Mouse (Mus musculus) embryonic facial prominence, embryonic 15.5 days (tissue): Measurements from ENCODE around the gene Efhc2. TPM values are rescaled to one million over a fixed set of nuclear protein-coding genes. Genes with fewer than 3 reads are reported as not detected.

Experiments
- ATAC-seq: fragments of 200-750 bp; cut with Nextera tagmentation; 2 replicates; pipeline ENCODE4 v1.8.0; 2017; ENCODE audit warnings: low read depth, moderate TSS enrichment; ENCODE audit not compliant: insufficient number of reproducible peaks, low FRiP score, low TSS enrichment
- H3K27ac ChIP-seq: fragments of 300-500 bp; sonication (generic); replicated peaks from 2 replicates; pipeline ENCODE4 v1.5.1; 2015; ENCODE audit warnings: mild to moderate bottlenecking, inconsistent platforms
- H3K27me3 ChIP-seq: fragments of 300-500 bp; sonication (generic); 2 replicates; pipeline ENCODE4 v1.6.1; 2015; ENCODE audit warnings: inconsistent platforms
- H3K36me3 ChIP-seq: fragments of 300-500 bp; sonication (generic); 2 replicates; pipeline ENCODE4 v1.6.1; 2015; ENCODE audit warnings: mild to moderate bottlenecking, inconsistent platforms
- H3K4me1 ChIP-seq: fragments of 300-500 bp; sonication (generic); 2 replicates; pipeline ENCODE4 v1.6.1; 2015; ENCODE audit warnings: inconsistent platforms
- H3K4me2 ChIP-seq: fragments of 300-500 bp; sonication (generic); replicated peaks from 2 replicates; pipeline ENCODE4 v1.6.1; 2015; ENCODE audit warnings: mild to moderate bottlenecking, inconsistent platforms
- H3K4me3 ChIP-seq: fragments of 300-500 bp; sonication (generic); replicated peaks from 2 replicates; pipeline ENCODE4 v1.5.1; 2015; ENCODE audit warnings: mild to moderate bottlenecking, inconsistent platforms
- H3K9ac ChIP-seq: fragments of 300-500 bp; sonication (generic); 2 replicates; pipeline ENCODE4 v1.6.1; 2015; ENCODE audit warnings: inconsistent platforms
- H3K9me3 ChIP-seq: fragments of 300-500 bp; sonication (generic); replicated peaks from 2 replicates; pipeline ENCODE4 v1.6.1; 2016; ENCODE audit warnings: inconsistent platforms
- WGBS: fragments of 180-500 bp; shearing (Covaris S2); methylation state at CpG from one replicate; pipeline ENCODE4 v1.1.7; 2015; 5-methylcytosine and 5-hydroxymethylcytosine counted together
- polyA plus RNA-seq: library from polyadenylated mRNA; unstranded; fragments of >200 nt; fragmentation: Nextera tagmentation; extraction: Ambion mirVana; gene quantifications from 2 replicates; pipeline ENCODE4 v1.2.1, GENCODE M21; 2015

The Efhc2 gene
- polyA plus RNA-seq, result 1.5 and 2.6 TPM in 2 replicates

DNA sequence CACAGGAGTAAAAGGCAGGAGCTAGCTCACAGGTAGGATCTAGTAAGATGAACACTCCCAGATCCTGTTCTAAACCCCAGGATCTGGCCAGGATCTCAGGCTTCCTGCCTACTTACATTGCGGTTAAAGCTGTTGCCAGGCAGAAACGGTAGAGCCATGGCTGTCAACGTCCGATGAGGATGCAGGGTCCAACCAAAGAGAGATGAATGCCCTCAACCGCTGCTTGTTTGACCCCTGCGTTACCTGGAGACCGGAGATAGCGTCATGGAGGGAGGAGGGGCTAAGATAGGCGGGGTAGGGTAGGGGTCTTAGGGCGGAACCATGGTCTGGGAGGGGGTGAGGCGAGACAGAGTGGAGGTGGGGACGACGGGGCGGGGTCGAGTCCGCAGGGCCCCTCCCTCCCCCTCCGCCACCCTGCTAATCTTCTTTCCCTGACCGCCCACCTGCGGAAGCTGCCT lies at the start of gene Efhc2:
Efhc2 (minus strand) TSS at position 243 of the 458 bp plus-strand sequence.
- peak within 1 kb of the TSS; percentile 58 for H3K4me2 ChIP-seq
- no peaks in the 10 kb centered on the region for H3K36me3 ChIP-seq
- H3K9me3 ChIP-seq, result no peaks in the 10 kb centered on the region
- WGBS, result 15% methylated on average over 11 of the region's 19 CpGs
- no peaks in the 10 kb centered on the region for H3K4me1 ChIP-seq
- peak; percentile 43; the same call in 1 of the 2 replicates for ATAC-seq
- no peak within 1 kb of the TSS for H3K9ac ChIP-seq
- H3K27me3 ChIP-seq, result no peaks in the 10 kb centered on the region
- H3K27ac ChIP-seq, result no peak within 1 kb of the TSS
- H3K4me3 ChIP-seq, result peak within 1 kb of the TSS; percentile 38

DNA sequence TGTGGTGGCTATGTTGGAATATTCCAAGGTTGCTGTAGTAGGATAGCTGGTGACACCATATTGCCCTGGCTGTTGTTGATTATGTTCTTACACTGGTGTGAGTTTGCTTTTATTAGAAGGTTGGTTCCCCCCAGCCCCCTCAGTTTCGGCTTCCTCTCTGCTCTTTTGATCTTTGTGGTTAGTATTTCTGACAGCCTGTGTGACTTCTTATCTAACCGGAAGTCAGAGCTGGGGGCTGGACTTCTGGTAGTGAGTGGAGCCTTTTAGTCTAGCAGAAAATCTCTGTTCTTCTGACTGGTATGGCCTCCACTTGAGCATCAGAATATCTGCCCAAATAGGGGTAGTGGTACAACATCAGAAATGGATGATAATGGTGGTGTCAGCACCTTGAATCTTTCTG lies 45.9 kb upstream of the Efhc2 start:
- H3K4me2 ChIP-seq, result no peak overlapping the region
- no peaks in the 10 kb centered on the region for H3K4me1 ChIP-seq
- H3K4me3 ChIP-seq, result no peak overlapping the region
- no peak for ATAC-seq
- no peaks in the 10 kb centered on the region for H3K9me3 ChIP-seq
- H3K9ac ChIP-seq, result no peak overlapping the region
- no peaks in the 10 kb centered on the region for H3K27me3 ChIP-seq
- H3K27ac ChIP-seq, result no peak overlapping the region
- H3K36me3 ChIP-seq, result no peaks in the 10 kb centered on the region
- WGBS, result 56% methylated on average over 2 of the region's 2 CpGs

DNA sequence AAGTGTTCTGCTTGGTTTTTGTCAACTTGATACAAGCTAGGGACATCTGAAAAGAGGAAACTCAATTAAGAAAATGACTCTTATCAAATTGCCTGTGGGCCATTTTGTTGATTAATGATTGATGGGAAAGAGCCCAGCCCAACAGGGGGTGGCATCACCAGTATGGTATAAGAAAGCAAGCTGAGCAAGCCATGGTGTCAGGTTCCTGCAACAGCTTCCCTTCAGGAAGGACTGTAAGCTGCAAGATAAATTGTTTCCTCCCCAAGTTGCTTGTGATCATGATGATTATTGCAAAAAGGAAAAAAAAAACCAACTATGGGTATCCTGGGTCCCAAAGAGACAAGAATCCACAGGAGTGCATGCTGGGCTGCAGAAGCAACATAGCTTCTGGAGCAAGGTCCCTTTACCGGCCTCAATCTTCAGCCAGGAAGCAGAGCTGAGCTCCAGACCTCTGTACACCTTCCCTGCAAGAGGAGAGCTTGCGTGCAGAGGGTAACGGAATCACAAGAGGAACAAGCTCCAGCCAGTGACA lies 18.8 kb downstream of the Efhc2 start:
- no peak overlapping the region for H3K4me2 ChIP-seq
- H3K4me1 ChIP-seq, result no peaks in the 10 kb centered on the region
- 80% methylated on average over 3 of the region's 3 CpGs for WGBS
- no peaks in the 10 kb centered on the region for H3K27me3 ChIP-seq
- no peaks in the 10 kb centered on the region for H3K9me3 ChIP-seq
- no peak for ATAC-seq
- H3K9ac ChIP-seq, result no peak overlapping the region
- no peak overlapping the region for H3K4me3 ChIP-seq
- no peaks in the 10 kb centered on the region for H3K36me3 ChIP-seq
- no peak overlapping the region for H3K27ac ChIP-seq

DNA sequence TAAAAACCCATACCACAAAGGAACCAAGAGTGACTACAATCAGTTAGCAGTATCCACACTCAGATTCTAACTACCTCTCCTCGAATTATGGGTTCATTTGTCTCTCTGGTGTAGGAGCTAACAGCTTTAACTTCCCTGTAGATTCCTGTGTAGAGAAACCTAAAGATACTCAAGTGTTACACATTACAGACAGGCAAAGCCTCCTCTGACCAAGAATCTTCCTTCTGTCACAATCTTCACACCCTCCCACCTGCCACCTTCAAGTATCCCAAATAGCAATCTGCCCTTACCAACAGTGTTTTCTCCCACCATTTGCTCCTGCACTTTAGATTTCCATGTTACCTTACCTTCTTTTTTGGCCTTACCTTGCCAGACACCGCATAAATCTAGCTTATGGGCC lies 35.3 kb downstream of the Efhc2 start:
- H3K9me3 ChIP-seq, result no peaks in the 10 kb centered on the region
- H3K9ac ChIP-seq, result no peak overlapping the region
- H3K36me3 ChIP-seq, result no peaks in the 10 kb centered on the region
- H3K4me3 ChIP-seq, result no peak overlapping the region
- H3K27ac ChIP-seq, result no peak overlapping the region
- H3K4me2 ChIP-seq, result no peak overlapping the region
- no peak for ATAC-seq
- no peaks in the 10 kb centered on the region for H3K4me1 ChIP-seq
- 73% methylated on average over 2 of the region's 2 CpGs for WGBS
- H3K27me3 ChIP-seq, result no peaks in the 10 kb centered on the region

DNA sequence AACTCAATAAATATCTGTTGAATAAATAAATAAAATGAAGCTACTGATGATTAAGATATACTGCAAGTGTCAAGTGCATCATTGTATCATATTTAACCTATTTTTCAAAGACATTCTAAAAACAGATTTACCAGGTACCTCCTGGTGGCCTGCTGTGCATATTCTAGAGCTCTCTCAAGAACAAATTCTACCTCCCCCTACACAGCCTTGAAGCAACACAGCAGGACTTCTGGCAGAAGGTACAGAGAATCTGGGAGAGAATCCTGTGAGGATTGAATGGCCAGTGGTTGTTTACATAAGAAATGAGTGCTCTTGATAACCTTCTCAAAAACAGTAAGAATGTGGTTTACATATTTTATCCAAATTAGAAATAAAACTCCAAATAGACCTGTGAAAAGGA lies 94.0 kb downstream of the Efhc2 start:
- no peak overlapping the region for H3K27ac ChIP-seq
- H3K36me3 ChIP-seq, result no peaks in the 10 kb centered on the region
- H3K9me3 ChIP-seq, result no peaks in the 10 kb centered on the region
- no peaks in the 10 kb centered on the region for H3K27me3 ChIP-seq
- no peak overlapping the region for H3K9ac ChIP-seq
- H3K4me3 ChIP-seq, result no peak overlapping the region
- ATAC-seq, result no peak
- H3K4me1 ChIP-seq, result no peaks in the 10 kb centered on the region
- H3K4me2 ChIP-seq, result no peak overlapping the region

DNA sequence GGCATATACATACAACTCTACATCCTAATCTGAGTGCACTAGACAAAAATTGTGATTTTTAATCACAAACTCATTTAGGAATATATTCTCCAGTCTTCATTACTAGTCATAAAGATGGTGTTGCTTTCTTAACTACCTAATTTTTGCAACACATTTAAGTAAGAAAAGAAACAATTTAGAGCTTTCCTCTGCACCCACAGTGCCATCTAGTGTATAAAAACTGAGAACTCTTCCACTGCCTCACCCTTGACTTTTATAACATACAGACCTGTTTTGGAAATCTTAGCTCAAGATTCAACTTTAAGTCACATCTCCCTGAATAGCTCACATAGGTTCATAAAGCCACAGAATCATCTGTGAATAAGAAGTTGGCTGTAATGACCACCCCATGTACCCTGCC lies 101.7 kb downstream of the Efhc2 start:
- Histone ChIP-seq H3K27me3 (no peaks in the 10 kb centered on the region), H3K4me2 (no peak overlapping the region), H3K9me3 (no peaks in the 10 kb centered on the region), H3K4me1 (no peaks in the 10 kb centered on the region), H3K9ac (no peak overlapping the region), H3K4me3 (no peak overlapping the region), H3K27ac (no peak overlapping the region), H3K36me3 (no peaks in the 10 kb centered on the region)
- no peak for ATAC-seq

DNA sequence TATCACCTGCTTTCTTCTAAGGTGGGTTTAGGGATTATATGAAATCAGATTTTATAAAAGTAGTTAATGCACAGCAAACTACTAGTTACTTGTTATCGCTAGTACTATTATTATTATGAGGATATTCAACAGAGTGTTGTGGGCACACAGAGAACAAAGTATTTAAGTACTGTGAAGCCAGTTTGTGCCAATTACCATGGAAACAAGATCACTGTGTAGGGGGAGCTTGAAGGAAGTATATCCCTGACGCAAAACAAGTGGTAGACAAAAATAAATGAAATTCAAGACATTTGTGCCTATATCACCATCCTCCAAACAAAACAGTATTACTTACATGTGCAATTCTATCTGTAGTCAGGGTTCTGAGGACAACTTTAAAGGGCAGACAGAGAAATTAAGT lies 105.7 kb downstream of the Efhc2 start:
- no peaks in the 10 kb centered on the region for H3K4me1 ChIP-seq
- H3K27me3 ChIP-seq, result no peaks in the 10 kb centered on the region
- no peaks in the 10 kb centered on the region for H3K36me3 ChIP-seq
- H3K27ac ChIP-seq, result no peak overlapping the region
- no peak overlapping the region for H3K4me2 ChIP-seq
- H3K4me3 ChIP-seq, result no peak overlapping the region
- no peaks in the 10 kb centered on the region for H3K9me3 ChIP-seq
- WGBS, result 66% methylated on average over 2 of the region's 2 CpGs
- no peak overlapping the region for H3K9ac ChIP-seq
- ATAC-seq, result no peak

DNA sequence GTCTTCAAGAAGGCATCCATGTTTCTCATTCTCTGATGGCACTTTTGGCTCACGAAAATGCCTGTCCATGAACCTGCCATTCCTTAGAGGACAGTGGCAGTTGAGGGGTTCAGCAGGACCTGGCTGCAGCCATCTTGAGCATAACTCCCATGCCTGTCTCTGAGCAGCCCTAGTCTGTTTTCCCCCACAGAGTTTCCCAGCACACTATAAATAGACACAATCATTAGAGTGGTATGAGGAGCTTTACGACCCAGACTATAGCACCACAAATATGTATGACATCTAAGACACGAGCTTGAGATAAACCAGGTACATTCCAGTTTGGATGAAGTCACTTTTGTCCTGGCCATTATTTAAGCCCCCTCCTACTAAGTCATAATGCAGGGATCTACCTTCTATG lies 143.4 kb downstream of the Efhc2 start:
- H3K27ac ChIP-seq, result no peak overlapping the region
- no peak for ATAC-seq
- no peak overlapping the region for H3K9ac ChIP-seq
- 64% methylated on average over 3 of the region's 3 CpGs for WGBS
- H3K4me1 ChIP-seq, result no peaks in the 10 kb centered on the region
- no peak overlapping the region for H3K4me3 ChIP-seq
- no peaks in the 10 kb centered on the region for H3K27me3 ChIP-seq
- H3K36me3 ChIP-seq, result no peaks in the 10 kb centered on the region
- no peaks in the 10 kb centered on the region for H3K9me3 ChIP-seq
- H3K4me2 ChIP-seq, result no peak overlapping the region

DNA sequence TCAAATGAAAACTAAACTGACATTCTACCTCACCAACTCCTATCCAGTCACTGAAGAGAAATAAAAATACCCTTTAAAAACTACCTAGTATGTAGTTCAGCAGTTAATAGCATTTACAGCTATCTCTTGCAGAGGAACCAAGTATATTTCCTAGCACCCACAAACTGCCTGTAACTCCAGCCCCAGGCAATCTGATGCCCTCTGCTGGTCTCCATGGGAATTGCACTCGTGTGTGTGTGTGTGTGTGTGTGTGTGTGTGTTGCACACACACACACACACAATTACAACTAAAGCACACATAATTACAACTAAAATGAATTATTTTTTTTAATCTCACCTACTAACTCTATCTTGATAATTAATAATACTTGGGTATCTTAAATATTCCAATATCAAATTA lies 153.5 kb downstream of the Efhc2 start:
- 50% methylated on average over 1 of the region's 1 CpGs for WGBS

More for the DNA sequence above, 153.5 kb downstream of the Efhc2 start:
- H3K9me3 ChIP-seq, result no peaks in the 10 kb centered on the region
- H3K4me1 ChIP-seq, result no peaks in the 10 kb centered on the region
- H3K9ac ChIP-seq, result no peak overlapping the region
- no peak for ATAC-seq
- no peaks in the 10 kb centered on the region for H3K36me3 ChIP-seq
- no peak overlapping the region for H3K4me3 ChIP-seq
- no peak overlapping the region for H3K27ac ChIP-seq
- no peak overlapping the region for H3K4me2 ChIP-seq
- no peaks in the 10 kb centered on the region for H3K27me3 ChIP-seq
